Mouse (Mus musculus): Measurements from ENCODE around the gene Grin2c. TPM values are rescaled to one million over a fixed set of nuclear protein-coding genes. Genes with fewer than 3 reads are reported as not detected.

Grin2c gene
- polyA plus RNA-seq, 1 experiment from 2014 or later = 0.22 TPM

DNA sequence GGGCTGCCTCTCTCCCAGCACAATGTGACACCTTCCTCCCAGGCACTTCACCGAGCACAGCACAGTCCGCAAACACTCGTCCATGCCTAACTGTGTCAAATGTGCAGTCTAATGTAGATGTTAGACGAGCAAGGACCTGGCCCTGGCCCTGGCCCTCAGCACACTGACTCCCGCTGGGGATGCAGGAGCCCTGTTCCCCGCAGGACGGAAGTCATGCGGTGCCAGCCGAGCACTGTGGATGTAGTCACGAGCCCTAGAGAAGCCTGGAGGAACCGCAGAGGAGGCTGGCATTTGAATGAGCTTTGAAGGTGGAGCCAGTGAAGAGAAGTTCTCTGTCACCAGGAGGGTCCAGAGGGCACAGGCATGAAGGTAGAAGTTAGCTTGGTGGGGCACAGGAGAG lies 43.6 kb downstream of the Grin2c start:
- Histone ChIP-seq H3K4me1 (peaks cover 70% of the 10 kb centered on the region), H3K9ac (replicated peaks) (no peak overlapping the region), H3K4me3 (no peak overlapping the region), H3K36me3 (no peaks in the 10 kb centered on the region), H3K27me3 (no peaks in the 10 kb centered on the region), H3K9me3 (no peaks in the 10 kb centered on the region), H3K4me2 (replicated peaks) (no peak overlapping the region), H3K27ac (replicated peaks) (no peak overlapping the region)
- no peak for ATAC-seq (replicated peaks)
- WGBS = 75% methylated on average over 11 of the region's 11 CpGs

DNA sequence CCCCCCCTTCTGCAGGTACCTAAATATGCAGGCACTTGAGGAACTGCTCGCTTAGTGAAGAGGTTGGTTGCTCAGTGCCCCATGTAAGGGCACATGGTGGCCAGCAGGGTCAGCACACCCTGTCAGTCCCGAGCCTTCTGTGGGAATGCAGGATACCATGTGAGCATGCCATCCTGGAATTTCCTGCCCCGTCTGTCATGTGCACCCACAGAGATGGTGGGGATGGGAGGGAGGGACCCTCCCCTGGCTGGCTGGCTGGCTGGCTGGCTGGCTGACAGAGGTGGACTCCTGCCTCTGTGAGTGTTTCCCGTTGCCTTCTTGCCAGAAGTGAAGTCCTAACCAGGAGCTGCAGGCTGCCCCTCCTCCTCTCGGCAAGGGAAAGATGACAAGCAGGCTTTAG lies 44.5 kb downstream of the Grin2c start:
- 47% methylated on average over 5 of the region's 5 CpGs for WGBS

DNA sequence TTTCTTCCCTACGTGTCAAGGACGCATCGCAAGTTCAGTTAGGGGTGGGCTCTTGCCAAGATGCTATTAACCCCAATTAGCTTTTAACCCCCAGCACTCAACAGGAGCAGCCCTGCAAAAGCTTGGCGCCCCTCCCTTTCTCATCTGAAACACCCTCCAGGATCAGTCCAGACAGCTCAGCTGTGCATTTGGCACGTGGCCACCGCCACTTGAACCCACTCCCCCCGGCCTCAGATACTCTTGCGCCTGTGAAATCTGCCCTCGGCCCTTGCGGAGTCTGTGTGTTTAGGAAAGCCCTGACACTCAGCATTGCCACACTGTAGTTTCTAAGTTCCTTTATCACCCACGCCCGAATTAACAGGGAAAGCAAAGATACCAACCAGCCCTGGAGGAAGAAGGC lies 45.0 kb downstream of the Grin2c start:
- H3K9ac ChIP-seq (replicated peaks) = no peak overlapping the region
- no peaks in the 10 kb centered on the region for H3K9me3 ChIP-seq
- H3K4me1 ChIP-seq = peaks cover 66% of the 10 kb centered on the region
- no peak overlapping the region for H3K27ac ChIP-seq (replicated peaks)
- H3K36me3 ChIP-seq = no peaks in the 10 kb centered on the region
- no peak for ATAC-seq (replicated peaks)
- H3K4me3 ChIP-seq = no peak overlapping the region
- WGBS = 23% methylated on average over 12 of the region's 12 CpGs
- no peak overlapping the region for H3K4me2 ChIP-seq (replicated peaks)
- no peaks in the 10 kb centered on the region for H3K27me3 ChIP-seq

More for the DNA sequence above, 44.5 kb downstream of the Grin2c start:
- Histone ChIP-seq H3K4me1 (peaks cover 66% of the 10 kb centered on the region), H3K27me3 (no peaks in the 10 kb centered on the region), H3K27ac (replicated peaks) (no peak overlapping the region), H3K4me3 (no peak overlapping the region), H3K36me3 (no peaks in the 10 kb centered on the region), H3K9ac (replicated peaks) (no peak overlapping the region), H3K4me2 (replicated peaks) (no peak overlapping the region), H3K9me3 (no peaks in the 10 kb centered on the region)
- ATAC-seq (replicated peaks) = no peak

DNA sequence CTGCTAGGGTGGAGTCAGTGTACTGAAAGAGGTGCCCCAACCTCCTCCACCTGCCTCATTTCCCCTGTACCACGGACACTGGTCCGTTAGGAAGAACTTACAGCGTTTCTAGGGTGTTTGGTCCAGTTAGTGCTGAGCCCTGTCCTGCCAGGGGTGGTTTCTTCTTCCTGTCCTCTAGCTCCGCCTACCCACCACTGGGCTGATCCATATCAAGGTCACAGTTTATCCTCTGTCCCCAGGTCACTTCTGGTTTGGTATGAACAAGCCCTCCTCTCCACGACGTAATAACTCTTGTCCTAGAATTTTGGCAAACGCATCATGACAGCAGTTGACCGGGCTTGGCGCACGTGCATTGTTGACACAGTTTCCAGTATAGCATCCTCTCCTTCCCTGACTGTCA lies 47.4 kb downstream of the Grin2c start:
- Histone ChIP-seq H3K9ac (replicated peaks) (no peak overlapping the region), H3K36me3 (no peaks in the 10 kb centered on the region), H3K4me3 (no peak overlapping the region), H3K27me3 (no peaks in the 10 kb centered on the region), H3K9me3 (no peaks in the 10 kb centered on the region), H3K27ac (replicated peaks) (no peak overlapping the region), H3K4me1 (peaks cover 43% of the 10 kb centered on the region), H3K4me2 (replicated peaks) (no peak overlapping the region)
- 92% methylated on average over 10 of the region's 10 CpGs for WGBS
- no peak for ATAC-seq (replicated peaks)

DNA sequence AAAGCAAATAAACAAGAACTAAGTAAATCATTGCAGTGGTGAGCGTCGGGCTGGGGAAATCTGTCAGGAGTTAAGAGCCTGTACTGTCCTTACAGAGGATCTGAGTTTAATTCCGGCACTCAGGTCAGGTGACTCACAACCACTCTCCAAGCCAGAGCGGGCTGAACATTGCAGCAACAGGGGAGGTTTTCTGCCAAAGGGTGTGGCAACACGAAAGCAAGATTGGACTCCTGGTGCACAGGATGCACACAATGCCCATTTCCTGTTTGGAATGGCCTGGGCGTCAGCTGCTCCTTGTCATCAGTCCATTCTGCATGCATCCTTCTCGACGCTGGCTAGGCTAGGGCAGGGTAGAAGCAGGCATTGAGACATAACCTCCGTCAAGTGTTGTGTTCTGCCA lies 47.8 kb downstream of the Grin2c start:
- H3K4me3 ChIP-seq = no peak overlapping the region
- H3K9me3 ChIP-seq = no peaks in the 10 kb centered on the region
- peaks cover 39% of the 10 kb centered on the region for H3K4me1 ChIP-seq
- H3K36me3 ChIP-seq = no peaks in the 10 kb centered on the region
- WGBS = 86% methylated on average over 9 of the region's 9 CpGs
- no peak overlapping the region for H3K4me2 ChIP-seq (replicated peaks)
- ATAC-seq (replicated peaks) = no peak
- no peaks in the 10 kb centered on the region for H3K27me3 ChIP-seq
- H3K27ac ChIP-seq (replicated peaks) = no peak overlapping the region
- H3K9ac ChIP-seq (replicated peaks) = no peak overlapping the region

DNA sequence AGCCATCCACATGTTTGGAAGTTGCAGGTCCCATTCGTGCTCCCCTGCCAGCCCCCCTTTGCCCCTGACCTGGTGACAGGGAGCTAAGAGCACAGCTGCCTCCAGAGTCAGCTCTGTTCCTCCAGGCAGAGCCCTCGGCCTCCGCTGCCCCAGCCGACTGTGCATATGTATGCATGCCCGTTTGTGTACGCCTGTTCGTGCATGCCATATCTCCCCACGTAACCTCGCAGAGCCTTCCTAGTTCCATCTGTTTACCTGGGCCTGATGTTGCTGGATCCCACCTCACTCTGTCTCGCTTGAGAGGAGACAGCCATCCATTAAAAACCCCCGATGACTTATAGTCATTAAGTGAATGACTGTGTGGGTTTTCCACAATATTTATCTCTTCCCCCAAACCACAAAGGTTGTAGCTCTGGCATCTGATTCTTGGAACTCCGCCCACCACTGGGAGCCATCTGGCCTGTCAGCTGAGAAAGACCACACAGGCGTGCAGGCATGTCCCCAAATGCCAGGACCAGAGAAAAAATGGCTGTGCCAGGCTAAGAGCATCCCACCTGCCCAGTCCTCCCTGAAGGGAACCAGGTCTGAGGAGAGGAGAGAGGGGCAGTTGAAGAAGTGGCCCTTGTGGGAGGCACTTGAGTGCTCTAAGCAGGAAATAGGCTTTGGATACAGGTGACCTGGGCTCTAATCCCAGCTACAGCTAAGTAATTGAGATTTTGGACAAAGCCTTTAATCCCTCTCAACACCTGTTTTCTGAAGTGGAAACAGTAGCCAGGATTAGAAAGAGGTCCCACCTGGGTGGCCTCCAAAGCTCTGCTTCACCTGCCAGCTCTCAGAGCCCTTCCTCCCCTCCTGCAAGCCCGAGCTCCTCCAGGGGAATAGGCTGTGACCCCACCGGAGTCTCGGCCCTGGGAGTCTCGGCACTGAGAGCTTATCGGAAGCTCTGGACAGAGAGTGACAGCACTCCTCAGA lies 49.3 kb downstream of the Grin2c start:
- Histone ChIP-seq H3K4me3 (no peak overlapping the region), H3K27me3 (no peaks in the 10 kb centered on the region), H3K27ac (replicated peaks) (no peak overlapping the region), H3K36me3 (no peaks in the 10 kb centered on the region), H3K9me3 (no peaks in the 10 kb centered on the region), H3K4me1 (peaks cover 26% of the 10 kb centered on the region), H3K4me2 (replicated peaks) (no peak overlapping the region), H3K9ac (replicated peaks) (no peak overlapping the region)
- 53% methylated on average over 18 of the region's 18 CpGs for WGBS
- no peak for ATAC-seq (replicated peaks)

DNA sequence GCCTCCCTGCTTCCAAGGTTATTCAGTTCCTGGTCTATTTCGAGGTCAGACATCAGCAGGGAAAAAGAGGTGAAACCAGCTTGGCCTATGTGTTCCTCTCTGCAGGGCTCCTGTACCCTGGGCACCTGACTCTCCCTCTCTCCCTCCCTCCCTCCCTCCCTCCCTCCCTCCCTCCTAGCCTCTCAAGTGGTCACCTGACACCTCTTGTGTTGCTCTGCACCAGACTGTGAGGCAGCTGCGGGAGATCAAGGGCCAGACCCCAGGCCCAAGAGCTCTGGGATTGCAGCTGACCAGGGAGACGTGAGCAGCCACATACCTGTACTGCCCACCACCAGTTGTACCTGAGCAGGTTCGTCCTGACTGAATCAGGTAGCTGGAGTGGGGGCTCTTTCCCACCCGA lies 51.9 kb downstream of the Grin2c start:
- 32% methylated on average over 5 of the region's 5 CpGs for WGBS

DNA sequence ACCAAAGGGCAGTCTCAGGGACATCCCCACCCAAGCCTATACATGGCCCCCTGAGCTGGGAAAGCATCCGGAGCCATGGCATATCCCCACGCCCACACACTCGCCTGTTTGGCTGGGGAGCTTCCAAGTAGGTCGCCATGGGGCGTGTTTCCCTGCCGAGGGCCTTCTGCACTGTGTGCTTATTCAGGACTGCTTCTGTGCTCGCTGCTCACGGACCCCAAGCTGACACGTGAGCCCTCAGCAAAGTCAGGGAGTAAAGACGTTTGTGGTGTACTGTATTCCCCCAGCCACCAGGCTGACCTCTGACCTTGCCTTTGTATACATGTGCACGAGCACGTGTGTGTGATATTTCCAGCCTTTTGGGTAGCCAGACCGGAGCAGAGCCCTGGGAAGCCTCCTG lies 54.9 kb downstream of the Grin2c start:
- WGBS = 59% methylated on average over 13 of the region's 13 CpGs
- Histone ChIP-seq H3K27me3 (no peaks in the 10 kb centered on the region), H3K4me3 (no peak overlapping the region), H3K4me2 (replicated peaks) (no peak overlapping the region), H3K27ac (replicated peaks) (no peak overlapping the region), H3K9ac (replicated peaks) (no peak overlapping the region), H3K36me3 (no peaks in the 10 kb centered on the region; the same call in 1 of the 2 replicates), H3K4me1 (peaks cover 1% of the 10 kb centered on the region; the same call in 1 of the 2 replicates), H3K9me3 (no peaks in the 10 kb centered on the region)
- no peak for ATAC-seq (replicated peaks)

More for the DNA sequence above, 51.9 kb downstream of the Grin2c start:
- no peaks in the 10 kb centered on the region for H3K36me3 ChIP-seq
- no peak for ATAC-seq (replicated peaks)
- no peak overlapping the region for H3K9ac ChIP-seq (replicated peaks)
- no peak overlapping the region for H3K4me2 ChIP-seq (replicated peaks)
- peaks cover 11% of the 10 kb centered on the region for H3K4me1 ChIP-seq
- H3K27me3 ChIP-seq = no peaks in the 10 kb centered on the region
- no peaks in the 10 kb centered on the region for H3K9me3 ChIP-seq
- H3K4me3 ChIP-seq = no peak overlapping the region
- no peak overlapping the region for H3K27ac ChIP-seq (replicated peaks)

DNA sequence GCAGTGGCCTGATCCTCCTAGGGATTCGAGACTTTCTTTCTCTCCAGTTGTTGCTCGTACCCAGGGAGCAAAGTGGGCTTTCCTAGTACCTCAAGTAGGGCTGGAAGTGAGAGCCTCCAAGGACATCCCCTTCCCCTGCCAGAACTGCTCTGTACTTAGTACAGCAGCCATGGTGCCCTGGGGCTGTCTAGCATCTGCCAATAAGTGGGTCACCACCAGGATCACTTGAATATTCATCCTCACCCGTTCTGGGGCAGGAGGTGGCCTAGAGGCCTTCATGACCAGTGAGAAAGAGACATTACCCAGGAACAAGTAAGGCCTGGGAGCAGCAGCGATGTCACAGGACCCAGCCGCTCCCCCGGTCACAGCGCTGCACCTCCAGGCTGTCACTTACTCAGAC lies 57.1 kb downstream of the Grin2c start:
- no peak for ATAC-seq (replicated peaks)
- no peaks in the 10 kb centered on the region for H3K4me1 ChIP-seq
- H3K9ac ChIP-seq (replicated peaks) = no peak overlapping the region
- no peak overlapping the region for H3K27ac ChIP-seq (replicated peaks)
- peaks cover 18% of the 10 kb centered on the region for H3K36me3 ChIP-seq
- 77% methylated on average over 7 of the region's 7 CpGs for WGBS
- no peaks in the 10 kb centered on the region for H3K27me3 ChIP-seq
- no peak overlapping the region for H3K4me2 ChIP-seq (replicated peaks)
- H3K4me3 ChIP-seq = no peak overlapping the region
- no peaks in the 10 kb centered on the region for H3K9me3 ChIP-seq

DNA sequence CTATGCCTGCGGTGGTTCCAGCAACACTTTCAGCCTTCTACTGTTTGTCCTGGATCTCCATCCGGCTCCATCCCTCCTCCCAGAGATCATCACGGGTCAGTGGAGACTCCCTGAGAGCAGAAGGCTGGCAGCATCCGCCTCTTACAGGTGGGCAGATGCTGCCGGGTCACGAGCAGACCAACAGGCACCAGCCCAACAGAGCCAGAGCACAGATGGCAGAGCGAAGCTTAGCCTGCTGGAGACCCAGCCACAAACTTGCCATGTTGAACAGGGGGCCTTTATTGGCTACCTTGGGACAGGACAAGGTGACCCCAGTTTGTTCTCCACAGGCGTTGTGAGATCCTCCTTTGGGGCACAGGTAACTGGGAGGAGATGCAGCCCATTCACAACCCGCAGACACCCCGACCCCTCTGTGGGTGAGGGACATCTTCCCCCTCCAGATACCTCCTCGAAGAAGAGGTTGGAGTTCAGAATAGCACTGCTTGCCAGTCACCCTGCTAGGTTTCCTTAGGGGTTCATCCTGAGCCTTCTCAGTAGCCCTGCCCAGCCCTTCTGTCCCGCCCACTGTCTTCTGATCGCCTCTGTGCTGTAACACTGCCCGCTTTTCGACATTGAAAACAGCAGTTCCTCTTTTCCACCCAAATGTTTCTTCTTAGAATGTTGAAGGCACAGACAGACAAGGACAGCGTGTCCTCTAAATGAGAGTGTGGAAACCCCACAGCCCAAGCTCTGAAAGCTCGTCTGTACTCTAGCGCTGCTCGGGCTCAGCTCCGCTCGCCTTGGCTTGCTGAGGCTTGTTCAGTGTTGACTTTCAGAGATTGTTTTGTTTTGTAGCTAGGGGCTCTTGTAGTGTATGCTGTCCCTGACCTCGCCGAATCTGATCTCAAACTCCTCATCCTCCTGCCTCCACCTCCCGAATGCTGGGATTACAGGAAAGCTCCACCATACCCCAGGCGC lies 58.0 kb downstream of the Grin2c start:
- Histone ChIP-seq H3K27me3 (no peaks in the 10 kb centered on the region), H3K27ac (replicated peaks) (no peak overlapping the region), H3K4me3 (no peak overlapping the region), H3K4me1 (no peaks in the 10 kb centered on the region), H3K36me3 (peaks cover 21% of the 10 kb centered on the region), H3K9ac (replicated peaks) (no peak overlapping the region), H3K4me2 (replicated peaks) (no peak overlapping the region), H3K9me3 (no peaks in the 10 kb centered on the region)
- WGBS = 80% methylated on average over 25 of the region's 25 CpGs
- ATAC-seq (replicated peaks) = no peak

DNA sequence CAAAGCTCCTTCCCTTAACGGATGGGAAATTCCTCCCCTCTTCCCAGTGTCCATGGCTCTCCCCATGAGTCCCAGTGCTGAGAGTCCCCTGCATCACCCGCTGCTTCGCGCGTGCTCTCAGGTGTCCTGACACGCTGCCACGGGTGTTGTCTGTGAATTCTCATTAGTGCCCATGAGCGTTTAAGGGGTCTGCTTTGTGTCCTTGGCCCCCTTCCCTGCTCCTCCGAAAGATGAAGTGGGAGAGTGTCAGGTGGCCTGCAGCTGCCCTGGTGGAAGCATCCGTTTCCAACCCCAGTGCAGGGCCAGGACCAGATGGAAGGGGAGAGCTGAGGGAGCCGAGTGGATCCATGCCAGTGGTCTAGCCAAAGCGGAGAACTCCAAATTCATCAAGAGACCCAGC lies 58.9 kb downstream of the Grin2c start:
- no peaks in the 10 kb centered on the region for H3K27me3 ChIP-seq
- H3K4me2 ChIP-seq (replicated peaks) = no peak overlapping the region
- peaks cover 21% of the 10 kb centered on the region for H3K36me3 ChIP-seq
- H3K4me3 ChIP-seq = no peak overlapping the region
- H3K9ac ChIP-seq (replicated peaks) = no peak overlapping the region
- WGBS = 69% methylated on average over 12 of the region's 12 CpGs
- no peak for ATAC-seq (replicated peaks)
- no peaks in the 10 kb centered on the region for H3K4me1 ChIP-seq
- no peaks in the 10 kb centered on the region for H3K9me3 ChIP-seq
- H3K27ac ChIP-seq (replicated peaks) = no peak overlapping the region

DNA sequence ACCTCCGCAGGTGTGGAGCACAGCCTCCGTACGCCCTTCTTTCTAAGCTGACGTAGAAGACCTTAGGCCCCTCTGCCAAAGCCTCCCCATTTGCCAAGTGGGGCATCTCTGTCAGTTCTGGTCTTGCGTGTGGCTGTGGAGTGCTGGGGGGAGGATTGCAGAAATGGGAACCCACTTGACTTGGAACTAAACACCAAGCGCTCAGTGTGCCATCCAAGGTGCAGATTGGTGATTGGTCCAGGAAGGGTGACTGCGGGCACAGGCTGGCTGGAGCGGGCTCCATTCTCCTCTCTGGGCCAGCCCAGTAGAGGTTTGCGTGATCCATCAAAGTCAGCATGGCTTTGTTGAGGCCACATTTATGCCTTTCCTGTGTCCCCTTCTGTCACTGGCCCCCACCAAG lies 64.3 kb downstream of the Grin2c start:
- Histone ChIP-seq H3K9ac (replicated peaks) (no peak overlapping the region), H3K4me1 (no peaks in the 10 kb centered on the region), H3K27ac (replicated peaks) (no peak overlapping the region), H3K9me3 (no peaks in the 10 kb centered on the region), H3K27me3 (no peaks in the 10 kb centered on the region), H3K4me2 (replicated peaks) (no peak overlapping the region), H3K4me3 (no peak overlapping the region), H3K36me3 (peaks cover 28% of the 10 kb centered on the region)
- peak; percentile 46; the same call in 1 of the 2 replicates for ATAC-seq (replicated peaks)
- WGBS = 95% methylated on average over 9 of the region's 9 CpGs

Measured in forebrain, embryonic 15.5 days (tissue).